Mouse (Mus musculus) ES-E14 (cell line): ENCODE results near the gene D10Wsu102e. TPM values are rescaled to one million over a fixed set of nuclear protein-coding genes. Genes with fewer than 3 reads are reported as not detected.

Experiments used
- DNase-seq: peaks from one replicate; pipeline ENCODE4 v3.0.0-alpha.2; 2013; ENCODE audit warnings: low read depth, low spot score
- H3K27ac ChIP-seq: 2 replicates; pipeline ENCODE4 v1.5.1; 2012; ENCODE audit warnings: low read depth, mild to moderate bottlenecking, low read length, moderate library complexity, mixed read lengths; ENCODE audit not compliant: poor library complexity, insufficient read depth, severe bottlenecking
- H3K36me3 ChIP-seq: 2 replicates; pipeline ENCODE4 v1.6.1; 2012; ENCODE audit warnings: mild to moderate bottlenecking, low read length, moderate library complexity, mixed read lengths; ENCODE audit not compliant: control insufficient read depth, poor library complexity, insufficient read depth, severe bottlenecking
- H3K4me1 ChIP-seq, 2 experiments: fragments of 150-350 bp in 1 of 2; sonication (generic) in 1 of 2; 2 replicates each; pipeline ENCODE4 v1.6.1; 2012; ENCODE audit warnings: low read length in 2 of 2, mild to moderate bottlenecking in 1 of 2, mixed read lengths in 1 of 2; ENCODE audit not compliant: control insufficient read depth in 2 of 2, insufficient read depth in 2 of 2, poor library complexity in 1 of 2
- H3K4me3 ChIP-seq, 2 experiments: fragments of 150-350 bp in 1 of 2; sonication (generic) in 1 of 2; 2 replicates each; pipeline ENCODE4 v1.5.1; 2012; ENCODE audit warnings: low read length in 2 of 2, low read depth in 1 of 2, mild to moderate bottlenecking in 1 of 2, mixed read lengths in 1 of 2; ENCODE audit not compliant: insufficient read depth in 1 of 2, poor library complexity in 1 of 2, severe bottlenecking in 1 of 2
- H3K9ac ChIP-seq: 2 replicates; pipeline ENCODE4 v1.6.1; 2012; ENCODE audit warnings: low read depth, mild to moderate bottlenecking, low read length, mixed read lengths; ENCODE audit not compliant: poor library complexity, insufficient read depth, severe bottlenecking
- H3K9me3 ChIP-seq: fragments of 150-350 bp; sonication (generic); 2 replicates; pipeline ENCODE4 v1.6.1; 2012; ENCODE audit warnings: low read depth, mild to moderate bottlenecking, low read length; ENCODE audit not compliant: control insufficient read depth, insufficient read depth
- CHD2 ChIP-seq: IDR thresholded peaks from 2 replicates; pipeline ENCODE4 v1.6.1; 2014; ENCODE audit warnings: mild to moderate bottlenecking, low read depth, low read length, inconsistent platforms
- HCFC1 ChIP-seq: IDR thresholded peaks from 2 replicates; pipeline ENCODE4 v1.6.1; 2012; ENCODE audit warnings: low read length, inconsistent platforms, borderline replicate concordance; ENCODE audit not compliant: insufficient read depth
- MAFK ChIP-seq: IDR thresholded peaks from 2 replicates; pipeline ENCODE4 v1.6.1; 2014; ENCODE audit warnings: mild to moderate bottlenecking, low read depth, low read length, inconsistent platforms; ENCODE audit not compliant: insufficient read depth
- ZC3H11A ChIP-seq: IDR thresholded peaks from 2 replicates; pipeline ENCODE4 v1.6.1; 2012; ENCODE audit warnings: low read depth, mild to moderate bottlenecking, inconsistent platforms, low read length, borderline replicate concordance
- ZNF384 ChIP-seq: IDR thresholded peaks from 2 replicates; pipeline ENCODE4 v1.6.1; 2012; ENCODE audit warnings: low read depth, low read length, inconsistent platforms
- in situ Hi-C, 2 experiments: fragments of 600-800 bp; cut with MboI; formaldehyde crosslinking; loops; one replicate each; pipeline ENCODE4 v1.15.1; 2025; ENCODE audit warnings: low sequenced_read_pairs in 2 of 2, inconsistent platforms in 1 of 2; ENCODE audit not compliant: unreplicated experiment in 2 of 2
- total RNA-seq: library from RNA; depleted of rRNA; stranded (reverse); fragments of 300-350 nt; gene quantifications from 2 replicates; pipeline ENCODE4 v1.2.3, GENCODE M21; 2012

Gene D10Wsu102e
- total RNA-seq, 1 experiment: 4.5 TPM

GRCm38 (mm10) chr10:83448582-83448981, 88.6 kb downstream of the D10Wsu102e start:
- DNase-seq: no peak
- Histone ChIP-seq H3K4me1 (no peaks in the 10 kb centered on the region), H3K9me3 (peaks cover 50% of the 10 kb centered on the region), H3K4me3 (no peak overlapping the region), H3K27ac (no peak overlapping the region), H3K36me3 (peaks cover 6% of the 10 kb centered on the region), H3K9ac (no peak overlapping the region)
- in situ Hi-C loops: no loop called here
- TF ChIP-seq ZC3H11A (no peak), HCFC1 (no peak), MAFK (no peak), ZNF384 (no peak), CHD2 (no peak)

GRCm38 (mm10) chr10:83457531-83457930, 97.5 kb downstream of the D10Wsu102e start:
- Histone ChIP-seq H3K9ac (no peak overlapping the region), H3K9me3 (peaks cover 53% of the 10 kb centered on the region), H3K36me3 (peaks cover 12% of the 10 kb centered on the region; the same call in 1 of the 2 replicates), H3K4me3 (no peak overlapping the region), H3K27ac (no peak overlapping the region), H3K4me1 (no peaks in the 10 kb centered on the region)
- TF ChIP-seq CHD2 (no peak), ZNF384 (no peak), ZC3H11A (no peak), HCFC1 (no peak), MAFK (no peak)
- in situ Hi-C loops: no loop called here
- no peak for DNase-seq

- Histone ChIP-seq H3K36me3 (no peaks in the 10 kb centered on the region; the same call in 1 of the 2 replicates), H3K4me3 (no peak overlapping the region), H3K9ac (no peak overlapping the region), H3K4me1 (no peaks in the 10 kb centered on the region), H3K9me3 (peaks cover 37% of the 10 kb centered on the region), H3K27ac (no peak overlapping the region)
- TF ChIP-seq HCFC1 (no peak), ZC3H11A (no peak), CHD2 (no peak), ZNF384 (no peak)
- DNase-seq: no peak
- in situ Hi-C loops: no loop called here
Measured at GRCm38 (mm10) chr10:83475226-83475625, 115.2 kb downstream of the D10Wsu102e start.

GRCm38 (mm10) chr10:83477286-83477685, 117.3 kb downstream of the D10Wsu102e start:
- no peaks in the 10 kb centered on the region for H3K4me1 ChIP-seq
- H3K27ac ChIP-seq: no peak overlapping the region
- no peak for DNase-seq
- H3K36me3 ChIP-seq: no peaks in the 10 kb centered on the region; the same call in 1 of the 2 replicates
- TF ChIP-seq HCFC1 (no peak), ZNF384 (no peak), CHD2 (no peak), MAFK (no peak), ZC3H11A (no peak)
- H3K4me3 ChIP-seq: no peak overlapping the region
- no peak overlapping the region for H3K9ac ChIP-seq
- H3K9me3 ChIP-seq: peaks cover 46% of the 10 kb centered on the region
- in situ Hi-C loops: no loop called here

- DNase-seq: no peak
- H3K9ac ChIP-seq: no peak overlapping the region
- H3K9me3 ChIP-seq: peaks cover 13% of the 10 kb centered on the region
- in situ Hi-C loops: no loop called here
- no peak overlapping the region for H3K4me3 ChIP-seq
- no peaks in the 10 kb centered on the region for H3K36me3 ChIP-seq
- no peak overlapping the region for H3K27ac ChIP-seq
- H3K4me1 ChIP-seq: no peaks in the 10 kb centered on the region
- no peak for TF ChIP-seq MAFK
- no peak for TF ChIP-seq ZNF384
- TF ChIP-seq CHD2: no peak
- no peak for TF ChIP-seq HCFC1
- TF ChIP-seq ZC3H11A: no peak
Measured at GRCm38 (mm10) chr10:83490506-83490905, 130.5 kb downstream of the D10Wsu102e start.
